Mouse (Mus musculus) cerebellum, postnatal 25 days (tissue): Measurements from ENCODE around the gene Tlr5.
A peak's percentile ranks its signal among the peaks of the same experiment; 100 is the strongest.

Experiments used
- DNase-seq, 2 experiments: peaks; one replicate each; pipeline ENCODE4 v3.0.0; 2021; ENCODE audit warnings: mixed read lengths in 2 of 2

The Tlr5 gene

GRCm38 (mm10) chr1:182954287-182955046 lies at the start of gene Tlr5:
Gene Tlr5 (plus strand): TSS chr1:182954788.
- peak in 1 of 2 experiments; percentile 36 for DNase-seq

GRCm38 (mm10) chr1:182905669-182906068 lies 48.9 kb upstream of the Tlr5 start:
- DNase-seq: no peak

GRCm38 (mm10) chr1:182908050-182909036 lies 46.2 kb upstream of the Tlr5 start:
- peak; percentile 48 to 78 for DNase-seq

- DNase-seq: no peak
Measured at GRCm38 (mm10) chr1:182909066-182909465, 45.5 kb upstream of the Tlr5 start.

- no peak for DNase-seq
Measured at GRCm38 (mm10) chr1:182909596-182909995, 45.0 kb upstream of the Tlr5 start.

- no peak for DNase-seq
Measured at GRCm38 (mm10) chr1:182912591-182912990, 42.0 kb upstream of the Tlr5 start.

GRCm38 (mm10) chr1:182914121-182914908 lies 40.3 kb upstream of the Tlr5 start:
- no peak for DNase-seq

- DNase-seq: no peak
Measured at GRCm38 (mm10) chr1:182916166-182916565, 38.4 kb upstream of the Tlr5 start.

- DNase-seq: no peak
Measured at GRCm38 (mm10) chr1:182918718-182919346, 35.8 kb upstream of the Tlr5 start.

GRCm38 (mm10) chr1:182922824-182923223 lies 31.8 kb upstream of the Tlr5 start:
- no peak for DNase-seq

- DNase-seq: no peak
Measured at GRCm38 (mm10) chr1:182926465-182926864, 28.1 kb upstream of the Tlr5 start.

GRCm38 (mm10) chr1:182927878-182928851 lies 26.4 kb upstream of the Tlr5 start:
- no peak for DNase-seq

- no peak for DNase-seq
Measured at GRCm38 (mm10) chr1:182935469-182935868, 19.1 kb upstream of the Tlr5 start.

GRCm38 (mm10) chr1:182937486-182938120 lies 17.0 kb upstream of the Tlr5 start:
- DNase-seq: no peak

GRCm38 (mm10) chr1:182941921-182942320 lies 12.7 kb upstream of the Tlr5 start:
- no peak for DNase-seq

- no peak for DNase-seq
Measured at GRCm38 (mm10) chr1:182943911-182944310, 10.7 kb upstream of the Tlr5 start.

GRCm38 (mm10) chr1:182944638-182945037 lies 9.9 kb upstream of the Tlr5 start:
- no peak for DNase-seq

GRCm38 (mm10) chr1:182945561-182945960 lies 9.0 kb upstream of the Tlr5 start:
- DNase-seq: no peak

- DNase-seq: peak in 1 of 2 experiments; percentile 53
Measured at GRCm38 (mm10) chr1:182951298-182951697, 3.3 kb upstream of the Tlr5 start.

GRCm38 (mm10) chr1:182953165-182953564 lies 1.4 kb upstream of the Tlr5 start:
- no peak for DNase-seq

- no peak for DNase-seq
Measured at GRCm38 (mm10) chr1:182953667-182954066, 921 bp upstream of the Tlr5 start.
